Mouse (Mus musculus): Measurements from ENCODE around the gene Xirp1. TPM values are rescaled to one million over a fixed set of nuclear protein-coding genes. Genes with fewer than 3 reads are reported as not detected.

Xirp1 gene
- 0.02 TPM in 1 of 2 replicates, not detected in the other for polyA plus RNA-seq (2012; ENCODE audit: low replicate concordance)

DNA sequence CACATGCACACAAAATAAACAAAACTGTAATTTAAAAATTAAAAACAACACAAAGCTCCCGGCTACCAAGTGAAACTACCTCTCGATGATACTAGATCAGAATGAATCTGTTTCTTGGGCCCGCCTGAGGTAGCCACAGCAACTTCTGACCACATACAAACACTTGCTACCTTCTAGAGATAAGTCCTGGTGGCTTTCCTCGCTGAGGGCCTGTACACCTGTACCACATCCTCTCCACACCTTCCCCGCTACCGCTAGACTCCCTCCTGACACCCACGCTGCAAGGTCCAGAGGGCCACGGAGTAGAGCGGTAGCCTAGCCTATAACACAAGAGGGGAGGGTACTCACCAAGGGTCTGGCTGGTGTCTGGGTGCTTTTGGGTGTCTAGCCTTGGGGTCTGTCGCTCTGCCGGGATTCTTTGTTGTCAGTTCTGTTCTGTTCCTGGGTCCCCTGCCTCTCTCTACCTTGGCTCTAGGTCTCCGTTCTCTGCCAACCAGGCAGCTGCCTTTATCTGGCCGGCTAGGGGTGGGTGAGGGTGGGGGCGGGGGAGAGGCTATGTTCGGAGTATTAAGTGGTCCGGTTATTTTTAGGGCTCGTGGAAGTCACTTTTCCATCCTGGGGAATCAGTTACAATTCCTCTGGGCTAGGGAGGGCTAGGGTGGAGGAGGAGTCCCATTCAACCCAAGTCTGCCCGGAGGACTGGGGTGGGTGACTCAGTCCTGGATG is at the start of gene Xirp1:
Gene Xirp1 (minus strand): TSS at position 513 of the 726 bp plus-strand sequence.

DNA sequence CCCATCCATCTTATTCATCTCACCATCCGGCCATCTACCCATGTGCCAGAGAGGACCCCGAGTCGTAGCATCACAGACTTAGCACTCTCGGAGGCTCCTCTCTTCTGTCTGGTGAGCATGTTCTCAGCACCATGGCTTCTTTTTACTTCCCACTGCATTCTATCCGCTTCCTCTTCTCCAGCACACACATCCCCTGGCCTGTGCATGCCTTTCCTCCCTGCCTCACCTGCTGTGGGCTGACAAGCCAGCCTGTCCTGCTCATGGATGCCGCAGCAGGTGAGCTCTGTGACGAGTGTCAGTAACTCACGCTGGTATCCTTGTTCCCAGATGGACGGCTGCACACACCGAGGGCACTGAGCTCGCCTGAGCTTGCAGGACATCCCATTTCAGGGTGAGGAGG is 46.4 kb upstream of the Xirp1 start, which contains the start of gene Cx3cr1:
Gene Cx3cr1 (minus strand): TSS at position 101 of the 400 bp plus-strand sequence.

DNA sequence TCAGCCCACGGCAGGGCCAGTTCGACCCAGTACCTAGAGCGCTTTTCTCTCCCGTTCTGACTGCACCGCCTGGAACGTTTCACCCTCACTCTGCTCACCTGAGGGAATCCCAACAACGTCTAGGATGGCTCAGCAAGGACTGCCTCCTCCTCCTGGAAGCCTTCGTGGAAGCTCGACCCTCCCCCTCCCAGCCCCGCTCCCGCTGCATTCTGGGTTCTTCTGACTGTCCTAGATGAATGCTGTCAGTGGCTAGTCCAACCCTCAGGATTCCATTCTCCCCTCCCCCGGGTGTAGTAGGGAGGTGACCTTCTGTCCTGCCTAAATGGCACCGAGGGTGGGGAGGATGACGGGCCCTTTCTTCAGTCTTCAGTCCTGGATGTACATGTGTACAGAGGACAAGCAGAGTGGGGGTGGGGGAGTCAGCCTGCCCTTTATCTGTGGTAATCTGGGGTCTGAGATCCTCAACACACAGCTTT is 38.8 kb downstream of the Xirp1 start, which contains the start of gene Csrnp1:
Gene Csrnp1 (minus strand): TSS at position 123 of the 476 bp plus-strand sequence.

Other genes starting within 250 kb of the Xirp1 start
- gene Scn11a, start 198.1 kb downstream of the Xirp1 start, polyA plus RNA-seq (2012; ENCODE audit: low replicate concordance): not detected in 2 replicates
- 7.8 and 24.2 TPM in 2 replicates for gene Wdr48, start 128.7 kb downstream of the Xirp1 start, polyA plus RNA-seq (2012; ENCODE audit: low replicate concordance)
- 28.0 and 32.6 TPM in 2 replicates for gene Gorasp1, start 86.0 kb downstream of the Xirp1 start, polyA plus RNA-seq (2012; ENCODE audit: low replicate concordance)
- gene Ttc21a, start 86.0 kb downstream of the Xirp1 start, polyA plus RNA-seq (2012; ENCODE audit: low replicate concordance): 0.05 TPM in 1 of 2 replicates, not detected in the other
- gene Csrnp1, start 38.9 kb downstream of the Xirp1 start, polyA plus RNA-seq (2012; ENCODE audit: low replicate concordance): 14.8 and 27.8 TPM in 2 replicates
- 0.16 and 0.40 TPM in 2 replicates for gene Cx3cr1, start 46.3 kb upstream of the Xirp1 start, polyA plus RNA-seq (2012; ENCODE audit: low replicate concordance)
- gene Ccr8, start 68.5 kb upstream of the Xirp1 start, polyA plus RNA-seq (2012; ENCODE audit: low replicate concordance): not detected in 2 replicates
- 65.3 and 171 TPM in 2 replicates for gene Slc25a38, start 86.8 kb upstream of the Xirp1 start, polyA plus RNA-seq (2012; ENCODE audit: low replicate concordance)
- gene Rpsa, start 104.1 kb upstream of the Xirp1 start, polyA plus RNA-seq (2012; ENCODE audit: low replicate concordance): 749 and 24,509 TPM in 2 replicates
- not detected in 2 replicates for gene Mobp, start 126.1 kb upstream of the Xirp1 start, polyA plus RNA-seq (2012; ENCODE audit: low replicate concordance)